Mouse (Mus musculus) heart, embryonic 10.5 days (tissue): ENCODE data around the gene AV320801. TPM values are rescaled to one million over a fixed set of nuclear protein-coding genes. Genes with fewer than 3 reads are reported as not detected.
"Not testable (repeated sequence)": the region's sequence is repeated elsewhere in the genome, so short reads cannot be mapped to it uniquely, and the experiment has no call there.

Experiments used
- DNase-seq: peaks from one replicate; pipeline ENCODE4 v3.0.0-alpha.2; 2017; ENCODE audit warnings: low spot score
- H3K27ac ChIP-seq: fragments of 300-500 bp; sonication (generic); 2 replicates; pipeline ENCODE4 v1.5.1; 2016; ENCODE audit warnings: mild to moderate bottlenecking
- H3K27me3 ChIP-seq: fragments of 300-500 bp; sonication (generic); 2 replicates; pipeline ENCODE4 v1.6.1; 2016; ENCODE audit warnings: mild to moderate bottlenecking; ENCODE audit not compliant: poor library complexity, insufficient read depth, severe bottlenecking
- H3K36me3 ChIP-seq: fragments of 300-500 bp; sonication (generic); 2 replicates; pipeline ENCODE4 v1.6.1; 2016; ENCODE audit warnings: mild to moderate bottlenecking, moderate library complexity
- H3K4me1 ChIP-seq: fragments of 300-500 bp; sonication (generic); 2 replicates; pipeline ENCODE4 v1.6.1; 2016; ENCODE audit warnings: mild to moderate bottlenecking
- H3K4me3 ChIP-seq: fragments of 300-500 bp; sonication (generic); 2 replicates; pipeline ENCODE4 v1.5.1; 2016; ENCODE audit warnings: mild to moderate bottlenecking, moderate library complexity
- H3K9me3 ChIP-seq: fragments of 300-500 bp; sonication (generic); 2 replicates; pipeline ENCODE4 v1.6.1; 2016; ENCODE audit warnings: mild to moderate bottlenecking, moderate library complexity
- WGBS: fragments of 180-500 bp; shearing (Covaris S2); methylation state at CpG from one replicate; pipeline ENCODE4 v1.1.7; 2016; 5-methylcytosine and 5-hydroxymethylcytosine counted together
- polyA plus RNA-seq: library from polyadenylated mRNA; unstranded; fragments of >200 nt; fragmentation: Nextera tagmentation; extraction: Ambion mirVana; gene quantifications from 2 replicates; pipeline ENCODE4 v1.2.1, GENCODE M21; 2016

Gene AV320801
- not detected in 2 replicates for polyA plus RNA-seq

- WGBS = 94% methylated on average over 7 of the region's 14 CpGs
- H3K27ac ChIP-seq, DNase-seq, H3K27me3 ChIP-seq, H3K36me3 ChIP-seq, H3K4me1 ChIP-seq, H3K9me3 ChIP-seq, H3K4me3 ChIP-seq: not testable (repeated sequence)
Measured at GRCm38 (mm10) chrX:135494288-135494687, at the start of gene AV320801. Gene AV320801, plus strand, starts transcription at chrX:135494588.

- not testable (repeated sequence) for H3K4me1 ChIP-seq, H3K27ac ChIP-seq, H3K4me3 ChIP-seq, H3K9me3 ChIP-seq, H3K36me3 ChIP-seq, H3K27me3 ChIP-seq, DNase-seq
- WGBS = no CpG with 5 or more reads among the region's 3 CpGs
Measured at GRCm38 (mm10) chrX:135464160-135464559, 30.2 kb upstream of the AV320801 start.

GRCm38 (mm10) chrX:135481902-135482301, 12.5 kb upstream of the AV320801 start:
- not testable (repeated sequence) for H3K9me3 ChIP-seq, H3K27me3 ChIP-seq, H3K4me1 ChIP-seq, H3K4me3 ChIP-seq, H3K36me3 ChIP-seq, H3K27ac ChIP-seq, DNase-seq
- no CpG with 5 or more reads among the region's 6 CpGs for WGBS

- not testable (repeated sequence) for H3K27me3 ChIP-seq, H3K36me3 ChIP-seq, H3K27ac ChIP-seq, H3K4me1 ChIP-seq, DNase-seq, H3K9me3 ChIP-seq, H3K4me3 ChIP-seq
- no CpG with 5 or more reads among the region's 3 CpGs for WGBS
Measured at GRCm38 (mm10) chrX:135483183-135483582, 11.2 kb upstream of the AV320801 start.

Other genes starting within 250 kb of the AV320801 start
- not detected in 2 replicates for gene Pramel3, start 192.3 kb upstream of the AV320801 start, polyA plus RNA-seq
- not detected in 2 replicates for gene Gm5128, start 121.3 kb upstream of the AV320801 start, polyA plus RNA-seq
- not detected in 2 replicates for gene Gm7903, start 60.8 kb upstream of the AV320801 start, polyA plus RNA-seq
- 0.25 and 0.38 TPM in 2 replicates for gene Nxf7, start 104.2 kb downstream of the AV320801 start, polyA plus RNA-seq
- gene Prame, start 133.1 kb downstream of the AV320801 start, polyA plus RNA-seq = not detected in 2 replicates
- not detected in 2 replicates for gene Tcp11x2, start 199.2 kb downstream of the AV320801 start, polyA plus RNA-seq
- not detected in 2 replicates for gene Tmsb15a, start 230.7 kb downstream of the AV320801 start, polyA plus RNA-seq
- 8.7 and 11.0 TPM in 2 replicates for gene Armcx5, start 248.1 kb downstream of the AV320801 start, polyA plus RNA-seq
- gene Gprasp1, start 248.1 kb downstream of the AV320801 start, polyA plus RNA-seq = 40.7 TPM in 2 replicates